Mouse (Mus musculus): ENCODE results near the gene Adamtsl1.

Adamtsl1 gene

GRCm38 (mm10) chr4:86312366-86312765 is 798.4 kb downstream of the Adamtsl1 start:
- in situ Hi-C loops (cut with MboI, MseI): no loop called here

GRCm38 (mm10) chr4:86314442-86314841 is 800.5 kb downstream of the Adamtsl1 start:
- in situ Hi-C loops (cut with MboI, MseI): no loop called here

GRCm38 (mm10) chr4:86315122-86315521 is 801.1 kb downstream of the Adamtsl1 start:
- in situ Hi-C loops (cut with MboI, MseI): no loop called here

DNA sequence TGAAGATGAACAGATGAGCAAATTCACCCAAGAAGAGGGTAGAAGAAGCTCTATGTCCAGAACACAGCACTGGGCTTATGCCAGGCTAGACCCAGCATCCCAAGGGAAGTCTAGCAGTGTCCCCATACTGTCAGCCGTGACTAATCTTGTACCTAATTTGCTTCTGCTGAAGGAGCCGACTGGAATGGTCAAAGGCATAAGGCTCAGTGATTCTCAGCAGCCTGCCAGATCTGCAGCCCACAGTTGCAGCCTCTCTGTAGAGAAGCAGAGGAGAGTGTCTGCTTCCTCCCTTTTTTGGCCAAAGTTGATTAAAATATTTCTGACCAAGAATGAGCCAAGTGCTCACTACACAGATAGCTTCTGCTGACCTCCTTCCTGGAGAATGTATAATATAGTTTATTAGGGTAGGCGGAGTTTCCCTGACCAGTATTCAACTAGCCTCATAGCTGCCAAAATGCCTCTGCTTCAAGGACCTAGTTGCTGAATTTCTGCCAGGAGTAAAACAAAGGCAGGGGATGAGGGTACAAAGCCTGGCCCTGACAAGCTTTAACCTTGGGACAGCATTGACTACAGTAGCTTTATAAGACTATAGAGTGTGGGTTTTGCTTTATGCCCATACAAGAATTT is 804.1 kb downstream of the Adamtsl1 start:
- in situ Hi-C loops (cut with MboI, MseI): no loop called here

DNA sequence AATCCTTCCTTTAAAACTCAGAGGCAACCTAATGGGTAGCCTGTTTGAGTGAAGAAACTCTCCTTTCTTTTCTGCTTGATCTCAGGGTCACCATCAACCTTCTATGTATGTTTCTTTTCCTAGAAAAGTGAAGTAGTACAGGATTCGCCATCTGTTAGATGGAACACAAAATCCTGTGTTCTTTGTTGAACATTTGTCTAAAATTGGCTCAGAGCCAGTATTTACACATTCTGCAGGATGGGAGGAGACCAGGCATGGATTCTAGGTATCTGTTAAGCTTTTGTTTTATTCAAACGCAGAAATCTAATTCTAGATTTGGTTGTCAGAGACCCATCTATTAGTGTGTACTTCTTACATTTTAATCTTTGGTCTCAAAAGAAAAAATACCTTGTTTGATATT is 811.4 kb downstream of the Adamtsl1 start:
- in situ Hi-C loops (cut with MboI, MseI): no loop called here

DNA sequence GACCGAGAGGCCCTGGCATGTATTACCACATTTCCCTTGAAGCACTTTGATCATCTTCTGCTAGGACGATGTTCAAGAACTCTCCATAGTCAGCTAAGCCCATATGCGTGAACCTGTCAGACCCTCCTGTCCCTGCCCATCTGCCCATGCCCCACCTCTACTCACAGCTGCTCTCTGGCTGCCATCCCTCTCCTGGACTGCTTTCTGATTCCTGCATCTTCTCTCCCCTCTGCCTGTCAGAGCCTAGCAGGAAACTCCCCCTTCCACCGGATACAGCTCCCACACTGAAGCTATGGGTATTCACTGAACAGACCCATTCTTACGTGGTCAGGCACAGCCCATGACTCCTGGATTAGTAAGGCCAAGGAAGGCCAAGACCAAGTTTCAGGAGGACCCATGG is 812.0 kb downstream of the Adamtsl1 start:
- in situ Hi-C loops (cut with MboI, MseI): no loop called here

- in situ Hi-C loops (cut with MboI, MseI): no loop called here
These were observed 812.7 kb downstream of the Adamtsl1 start for GRCm38 (mm10) chr4:86326638-86327037.

DNA sequence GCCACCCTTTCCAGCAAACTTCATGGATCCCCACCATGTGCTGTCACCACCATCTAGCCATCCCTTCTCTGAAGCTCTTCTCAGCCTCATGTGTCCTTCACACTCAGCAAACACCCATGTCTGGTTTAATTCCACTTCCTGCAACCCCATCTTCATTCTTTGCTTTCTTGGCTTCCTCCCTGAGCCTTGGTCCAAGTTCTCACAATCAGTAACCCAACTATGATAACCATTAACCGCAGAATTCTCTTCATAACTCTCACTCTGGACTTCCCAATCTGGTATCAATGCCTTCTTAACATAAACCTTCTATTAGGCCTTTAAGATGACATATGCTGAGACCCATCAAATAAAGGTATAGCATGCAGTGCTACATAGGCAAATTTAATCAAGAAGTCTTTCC is 815.5 kb downstream of the Adamtsl1 start:
- in situ Hi-C loops (cut with MboI, MseI): no loop called here

DNA sequence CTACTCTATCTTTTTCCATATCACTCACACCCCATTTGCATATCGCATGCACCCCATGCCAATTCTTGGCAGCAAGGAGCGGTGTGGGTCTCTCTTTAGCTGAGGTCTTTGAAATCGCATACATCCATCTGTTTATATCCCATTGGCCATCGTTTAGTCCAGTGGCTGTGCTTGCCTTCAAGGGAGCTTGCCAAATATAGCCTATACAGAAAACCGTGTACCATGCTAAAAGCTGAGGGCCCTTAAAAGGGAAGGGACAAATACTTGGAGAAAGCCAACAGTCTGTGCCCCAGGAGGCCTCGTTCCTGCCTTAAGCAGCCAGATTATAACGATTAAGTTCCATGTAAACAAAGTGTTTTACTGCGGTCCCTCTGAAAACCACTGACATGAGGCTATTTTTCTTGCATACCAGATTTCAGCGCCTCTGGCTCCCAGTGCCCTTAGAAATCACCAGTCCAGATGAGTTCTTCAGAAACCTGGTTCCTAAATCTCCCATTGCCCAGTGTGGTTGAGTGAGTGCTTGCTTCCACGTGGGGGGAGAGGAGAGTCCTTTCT is 822.0 kb downstream of the Adamtsl1 start:
- in situ Hi-C loops (cut with MboI, MseI): no loop called here

DNA sequence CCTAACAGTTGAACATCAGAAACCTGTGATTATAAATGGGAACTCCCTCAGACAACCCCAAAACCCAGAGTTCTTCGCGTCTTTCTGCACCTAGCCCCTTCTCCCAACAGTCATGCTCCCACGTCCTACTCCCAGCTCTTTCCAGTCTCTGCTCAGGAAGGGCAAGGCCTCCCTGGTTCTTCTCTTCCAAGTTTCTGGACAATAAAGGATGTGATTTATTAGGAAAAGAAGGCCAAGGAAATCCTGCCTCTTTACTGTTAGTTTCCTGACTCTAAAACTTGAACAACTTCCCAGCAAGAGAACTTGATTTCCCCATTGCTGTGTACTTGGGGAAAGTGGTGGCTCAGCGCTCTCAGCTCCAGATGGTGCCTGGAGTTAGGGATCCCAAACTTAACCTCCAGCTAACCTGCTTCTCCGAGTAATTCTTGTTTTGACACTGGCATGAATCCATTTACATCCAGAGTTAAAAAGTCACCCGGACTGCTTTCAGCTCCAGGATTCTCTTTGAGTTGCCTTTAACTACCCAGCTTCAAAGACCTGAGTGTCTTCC is 823.3 kb downstream of the Adamtsl1 start:
- in situ Hi-C loops (cut with MboI, MseI): no loop called here

DNA sequence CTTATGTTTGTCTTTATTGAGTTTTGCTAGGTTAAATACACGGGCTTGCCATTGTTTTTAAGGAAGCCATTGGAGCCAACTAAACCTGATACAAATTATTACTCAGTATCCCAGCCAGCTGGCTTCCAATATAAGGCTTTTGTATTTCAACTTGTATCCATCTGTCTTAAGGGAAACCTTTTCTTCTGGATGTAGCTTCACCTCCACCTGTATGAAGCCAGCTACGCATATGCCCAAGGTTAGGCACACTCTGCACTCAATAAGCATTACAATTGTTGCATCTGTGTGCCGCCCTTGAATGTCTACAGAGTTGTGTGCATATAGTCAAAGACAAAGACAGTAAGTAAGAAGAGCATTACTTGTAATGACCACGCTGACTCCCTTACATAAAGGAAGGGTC is 835.4 kb downstream of the Adamtsl1 start:
- in situ Hi-C loops (cut with MboI, MseI): no loop called here

DNA sequence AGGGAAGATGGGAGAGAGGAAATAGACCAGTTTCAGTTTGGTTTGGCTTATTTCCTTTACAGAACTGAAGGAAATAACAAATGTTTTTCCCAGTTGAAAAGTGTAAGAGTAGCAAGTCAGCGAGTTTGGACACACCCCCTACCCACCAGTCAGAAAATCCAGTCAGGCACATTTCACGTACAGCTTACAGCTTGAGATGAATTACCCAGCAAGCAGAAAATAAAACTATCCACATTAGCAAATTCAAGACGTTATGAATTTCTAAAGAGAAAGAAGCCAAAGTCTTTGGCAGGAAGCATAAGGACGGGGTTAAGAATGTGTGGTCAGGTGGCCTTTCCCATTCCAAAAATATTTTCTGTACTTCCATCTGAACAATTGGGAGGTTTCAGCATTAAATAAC is 838.1 kb downstream of the Adamtsl1 start:
- in situ Hi-C loops (cut with MboI, MseI): no loop called here

DNA sequence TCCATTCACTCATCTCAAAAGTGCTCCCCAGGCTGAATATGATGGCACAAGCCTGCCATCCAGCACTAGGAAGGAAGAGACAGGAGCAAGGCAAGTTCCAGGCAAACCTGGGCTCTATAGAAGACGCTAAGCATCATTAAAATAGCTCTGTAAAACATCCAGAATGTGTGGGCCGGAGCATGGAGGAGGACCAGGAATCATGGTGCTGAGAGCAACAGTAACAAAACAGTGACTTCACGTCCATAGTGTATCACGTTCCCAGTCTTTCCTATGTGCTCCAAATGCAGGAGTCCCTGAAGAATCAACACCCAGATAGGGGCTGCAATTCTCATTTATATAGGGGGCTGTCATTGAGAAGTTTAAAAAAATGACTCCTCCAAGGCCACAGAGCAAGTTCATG is 839.6 kb downstream of the Adamtsl1 start:
- in situ Hi-C loops (cut with MboI, MseI): no loop called here

- in situ Hi-C loops (cut with MboI, MseI): no loop called here
These were observed 845.4 kb downstream of the Adamtsl1 start for GRCm38 (mm10) chr4:86359398-86359797.

DNA sequence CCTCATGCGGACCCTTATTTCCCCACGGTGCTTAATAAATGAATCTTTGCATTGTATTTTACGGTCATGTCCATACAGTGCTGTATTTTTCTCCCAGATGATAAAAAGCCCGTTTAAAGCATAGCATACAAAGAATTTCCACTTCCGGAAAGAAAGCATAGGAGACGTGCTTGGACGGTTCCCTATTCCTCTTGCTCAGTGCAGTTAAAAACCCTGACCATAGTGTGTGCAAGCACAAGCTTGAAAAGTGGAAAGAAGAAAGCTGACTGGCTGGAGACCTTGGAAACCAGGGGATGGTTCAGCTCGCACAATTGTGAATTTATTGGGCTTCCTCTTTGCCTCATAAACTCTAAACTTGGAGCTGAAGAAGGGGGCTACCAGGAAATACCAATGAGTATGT is 855.1 kb downstream of the Adamtsl1 start:
- in situ Hi-C loops (cut with MboI, MseI): no loop called here

DNA sequence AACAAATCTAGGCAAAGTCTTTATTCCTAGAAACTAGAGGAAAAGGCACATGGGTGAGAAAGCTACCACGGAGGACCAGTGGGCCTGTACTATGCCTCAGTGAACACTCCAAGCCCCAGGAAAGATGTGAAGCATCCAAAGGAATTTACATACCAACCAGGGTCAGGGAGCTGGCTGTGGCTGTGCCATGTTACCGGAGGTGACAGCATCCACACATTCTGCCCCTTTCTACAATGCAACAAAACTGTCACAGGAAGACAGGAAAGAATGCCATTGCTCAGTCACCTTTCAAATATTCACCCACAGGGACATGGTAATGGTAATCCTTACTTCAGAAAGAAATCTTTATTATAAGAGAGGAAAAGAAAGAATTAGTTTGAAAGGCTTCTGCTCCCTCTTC is 859.2 kb downstream of the Adamtsl1 start:
- in situ Hi-C loops (cut with MboI, MseI): loop anchor here (10.0 kb wide), 1 partner anchor 288 kb away; no protein-coding TSS in a partner anchor

GRCm38 (mm10) chr4:86383124-86383523 is 869.2 kb downstream of the Adamtsl1 start:
- in situ Hi-C loops (cut with MboI, MseI): no loop called here

GRCm38 (mm10) chr4:86385121-86385520 is 871.1 kb downstream of the Adamtsl1 start:
- in situ Hi-C loops (cut with MboI, MseI): no loop called here

- in situ Hi-C loops (cut with MboI, MseI): no loop called here
These were observed 874.5 kb downstream of the Adamtsl1 start for GRCm38 (mm10) chr4:86388430-86388829.

GRCm38 (mm10) chr4:86391176-86391575 is 877.2 kb downstream of the Adamtsl1 start:
- in situ Hi-C loops (cut with MboI, MseI): no loop called here

GRCm38 (mm10) chr4:86395636-86396035 is 881.7 kb downstream of the Adamtsl1 start:
- in situ Hi-C loops (cut with MboI, MseI): no loop called here

DNA sequence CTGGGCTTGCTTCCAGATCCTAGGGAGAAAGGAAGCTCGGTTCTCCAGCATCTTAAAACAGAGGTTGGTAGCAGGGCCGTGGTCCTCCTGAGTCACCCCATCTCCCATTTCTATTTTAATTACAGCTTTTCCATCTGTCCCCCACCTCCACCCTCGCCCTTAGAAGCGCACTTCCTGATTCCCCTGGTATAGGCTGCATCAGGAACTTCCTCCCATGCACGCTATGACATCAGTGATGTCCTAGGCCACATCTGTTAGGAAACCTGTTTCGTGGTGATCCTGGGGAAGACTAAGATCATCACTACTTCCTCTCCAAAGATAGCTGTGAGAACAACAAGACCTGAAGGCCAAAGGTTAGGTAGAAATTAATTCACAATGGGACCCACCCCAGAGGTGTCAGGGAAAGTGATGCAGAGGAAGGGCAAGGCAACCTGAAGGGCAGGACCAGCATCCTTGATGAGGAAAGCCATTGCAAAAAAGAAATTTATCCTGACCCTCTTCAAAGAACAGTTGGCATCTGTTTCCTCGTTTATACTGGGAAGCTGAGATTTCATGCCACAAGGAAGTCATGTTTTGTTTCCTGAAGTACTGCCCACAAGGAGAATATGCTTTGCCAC is 882.8 kb downstream of the Adamtsl1 start:
- in situ Hi-C loops (cut with MboI, MseI): no loop called here

- in situ Hi-C loops (cut with MboI, MseI): no loop called here
These were observed 883.5 kb downstream of the Adamtsl1 start for GRCm38 (mm10) chr4:86397470-86397869.

All from regulatory T cell (primary cell).